Mouse (Mus musculus): ENCODE data around the gene Crim1.
"Not testable (repeated sequence)": the region's sequence is repeated elsewhere in the genome, so short reads cannot be mapped to it uniquely, and the experiment has no call there.

Crim1 gene

DNA sequence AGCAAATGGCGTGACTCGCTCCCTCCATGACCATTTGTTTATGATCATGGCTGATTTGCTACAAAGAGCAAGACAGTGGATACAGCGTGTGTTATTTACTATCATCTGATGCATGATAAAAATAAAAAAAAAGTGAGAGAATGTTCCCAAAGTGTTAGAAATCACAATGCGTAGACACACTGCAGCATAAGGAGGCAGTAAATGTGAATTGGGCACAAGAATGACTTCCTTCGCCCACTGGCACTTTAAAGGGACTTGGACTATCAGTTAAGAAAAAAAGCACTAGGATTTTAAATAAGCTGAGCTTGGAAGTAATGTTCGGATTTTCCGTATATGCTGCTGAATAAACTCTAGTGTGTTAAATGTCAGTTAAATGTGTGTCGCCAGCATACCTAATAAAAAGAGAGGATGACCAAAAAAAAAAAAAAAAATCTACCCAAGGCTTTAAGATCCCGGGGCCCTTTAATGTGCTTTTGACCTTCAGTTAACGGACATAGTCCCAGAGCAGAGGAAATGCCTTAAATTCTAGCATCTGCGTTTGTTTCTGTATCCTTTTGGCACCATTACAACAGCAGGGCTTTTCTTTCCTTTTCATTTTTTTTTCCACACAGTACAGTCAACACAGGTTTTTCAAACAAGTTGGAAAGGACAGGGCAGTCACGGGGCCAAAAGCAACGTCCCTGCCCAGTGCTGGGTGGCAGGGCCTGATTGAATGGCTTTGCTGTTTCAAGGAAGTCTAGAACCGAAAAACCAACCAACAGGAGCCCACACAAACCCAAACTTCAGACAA lies 50.3 kb downstream of the Crim1 start:
- no peak for DNase-seq (ENCODE audit: low spot score in 2 of 2)

DNA sequence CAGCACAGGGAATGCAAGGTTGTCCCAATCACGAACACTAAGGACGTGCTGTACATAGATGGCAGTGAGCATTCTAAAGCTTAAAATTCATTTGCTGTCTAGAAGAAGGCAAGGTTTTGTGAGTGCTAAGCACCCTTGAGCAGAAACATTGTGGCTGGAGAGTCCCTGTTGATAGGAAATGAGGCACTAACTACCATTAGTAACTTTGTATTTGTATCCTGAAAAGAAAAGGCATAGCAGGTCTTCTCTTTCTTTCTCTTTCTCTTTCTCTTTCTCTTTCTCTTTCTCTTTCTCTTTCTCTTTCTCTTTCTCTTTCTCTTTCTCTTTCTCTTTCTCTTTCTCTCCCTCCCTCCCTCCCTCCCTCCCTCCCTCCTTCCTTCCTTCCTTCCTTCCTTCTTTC lies 53.5 kb downstream of the Crim1 start:
- DNase-seq (ENCODE audit: low spot score in 2 of 2) = not testable (repeated sequence)

DNA sequence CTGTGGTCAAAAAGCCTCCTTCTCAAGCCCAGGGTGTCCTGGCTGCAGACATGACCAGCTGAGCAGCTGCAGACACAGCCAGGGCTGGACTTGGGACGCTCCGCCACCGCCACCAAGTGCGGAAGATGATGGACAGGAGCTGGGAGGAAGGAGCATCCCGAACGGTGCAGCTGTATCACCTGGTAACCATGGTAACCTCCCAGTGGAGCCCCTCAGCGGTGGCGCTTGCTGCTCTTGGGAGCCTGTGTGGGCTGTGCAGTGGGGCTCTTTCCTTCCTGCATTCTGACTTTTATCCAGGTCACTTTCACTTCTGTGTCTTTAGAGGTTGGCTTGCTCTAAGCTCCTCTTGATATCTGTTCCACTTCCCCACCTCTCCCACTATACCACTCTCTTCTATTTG lies 54.2 kb downstream of the Crim1 start:
- DNase-seq (ENCODE audit: low spot score in 2 of 2) = no peak

DNA sequence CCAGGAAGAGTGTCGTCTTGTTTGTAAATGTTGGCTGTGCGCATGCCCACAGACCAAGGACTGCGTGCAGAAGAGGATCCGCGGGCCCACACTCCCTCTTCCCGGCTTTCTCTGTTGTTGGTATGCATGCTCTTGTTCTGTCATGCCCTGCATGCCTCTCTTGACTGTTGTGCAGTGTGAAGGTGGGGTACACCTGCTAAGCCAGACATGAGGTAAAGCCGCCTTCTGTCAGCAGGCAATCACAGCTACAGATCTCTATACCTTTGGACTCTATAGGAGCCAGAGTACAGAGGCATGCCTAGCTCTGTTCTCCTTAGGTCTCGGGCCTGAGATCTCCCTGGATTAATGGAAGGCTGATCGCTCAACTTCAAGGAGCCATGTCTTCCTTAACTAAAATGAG lies 55.7 kb downstream of the Crim1 start:
- DNase-seq (ENCODE audit: low spot score in 2 of 2) = no peak

DNA sequence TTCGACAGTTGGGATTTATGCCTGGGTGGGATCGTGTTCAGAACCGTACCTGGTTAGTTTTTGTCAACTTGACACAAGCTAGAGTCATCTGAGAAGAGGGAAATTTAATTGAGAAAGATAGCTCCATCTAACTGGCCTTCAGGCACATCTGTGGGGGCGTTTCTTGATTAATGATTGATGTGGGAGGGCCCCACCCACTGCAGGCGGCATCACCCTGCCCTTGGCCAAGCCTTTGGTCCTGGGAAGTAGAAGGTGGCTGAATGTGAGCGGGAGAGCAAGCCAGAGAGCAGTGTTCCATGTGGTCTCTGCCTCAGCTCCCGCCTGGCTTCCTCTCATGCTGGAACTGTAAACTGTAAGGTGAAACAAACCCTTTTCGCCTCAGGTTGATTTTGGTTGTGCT lies 56.5 kb downstream of the Crim1 start:
- DNase-seq (ENCODE audit: low spot score in 2 of 2) = no peak

DNA sequence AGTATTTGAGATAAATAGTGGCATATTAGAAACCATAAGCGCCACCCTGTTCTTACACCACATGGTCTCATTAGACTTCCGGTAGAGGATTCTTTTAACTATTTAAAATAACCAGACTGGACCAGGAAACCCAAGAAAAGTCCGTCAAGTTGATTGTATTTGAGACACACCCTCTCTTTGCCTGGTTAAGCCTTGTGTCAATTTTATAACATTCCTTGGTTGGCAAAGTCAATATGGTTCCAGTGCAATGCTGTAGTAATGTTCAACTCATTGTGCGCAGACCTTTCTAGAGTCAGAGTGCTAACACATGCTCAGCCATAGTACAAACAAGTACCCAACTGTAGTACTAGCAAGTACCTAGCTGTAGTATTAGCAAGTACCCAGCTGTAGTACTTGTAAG lies 61.6 kb downstream of the Crim1 start:
- DNase-seq (ENCODE audit: low spot score in 2 of 2) = no peak

DNA sequence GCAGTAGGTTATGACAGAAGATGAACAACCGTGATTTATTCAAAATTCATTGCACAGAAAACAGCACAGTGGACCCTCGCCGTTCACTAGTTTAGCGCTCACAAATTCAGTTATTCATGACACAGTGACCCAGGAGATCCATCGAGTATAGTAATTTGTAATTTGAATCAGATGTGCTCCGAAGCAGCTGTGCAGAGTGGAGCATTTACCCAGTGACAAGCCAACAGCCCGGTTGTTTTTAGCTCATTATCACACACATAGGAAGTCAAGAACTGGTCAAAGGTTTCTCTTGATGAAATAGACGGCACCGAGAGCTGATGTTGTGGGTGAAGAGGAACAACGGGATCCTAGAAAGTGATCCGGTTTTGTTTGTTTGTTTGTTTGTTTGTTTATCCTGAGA lies 64.1 kb downstream of the Crim1 start:
- DNase-seq (ENCODE audit: low spot score in 2 of 2) = no peak

DNA sequence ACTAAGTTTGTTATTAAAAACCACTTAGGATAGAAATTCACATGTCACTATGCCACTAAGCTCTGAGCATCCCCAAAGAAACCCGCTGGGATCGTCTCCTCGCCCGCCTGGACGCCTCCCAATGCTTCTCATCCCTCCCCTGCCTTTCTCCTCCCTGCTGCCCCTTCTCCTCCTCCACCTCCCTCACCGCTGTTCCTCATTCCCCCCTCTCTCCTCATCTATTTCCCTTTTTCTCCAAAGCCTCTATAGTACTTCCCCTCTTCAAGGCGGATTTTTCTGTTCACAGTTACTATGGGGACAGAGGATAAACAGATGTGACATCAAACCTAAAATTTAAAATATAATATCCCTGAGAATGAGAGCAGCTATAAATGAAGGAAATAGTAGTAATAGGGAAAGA lies 65.1 kb downstream of the Crim1 start:
- no peak for DNase-seq (ENCODE audit: low spot score in 2 of 2)

DNA sequence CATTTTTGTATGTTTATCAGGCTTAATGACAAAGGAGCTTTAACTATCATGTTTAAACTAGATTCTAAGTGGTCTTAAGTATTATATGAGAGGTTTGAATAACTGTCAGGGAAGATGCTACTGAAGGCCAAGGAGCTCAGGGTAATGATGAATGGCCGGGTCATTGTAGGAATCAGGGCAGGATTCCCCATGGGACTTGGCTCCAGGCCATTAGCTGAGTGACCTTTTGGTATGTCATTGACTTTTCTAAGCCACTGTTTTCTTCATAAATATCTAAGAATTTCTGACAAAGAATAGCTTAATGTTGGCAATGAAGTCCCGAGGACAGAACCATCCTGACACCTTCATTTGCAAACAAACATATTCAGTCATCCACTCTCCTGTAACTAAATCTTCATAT lies 66.2 kb downstream of the Crim1 start:
- DNase-seq (ENCODE audit: low spot score in 2 of 2) = no peak

DNA sequence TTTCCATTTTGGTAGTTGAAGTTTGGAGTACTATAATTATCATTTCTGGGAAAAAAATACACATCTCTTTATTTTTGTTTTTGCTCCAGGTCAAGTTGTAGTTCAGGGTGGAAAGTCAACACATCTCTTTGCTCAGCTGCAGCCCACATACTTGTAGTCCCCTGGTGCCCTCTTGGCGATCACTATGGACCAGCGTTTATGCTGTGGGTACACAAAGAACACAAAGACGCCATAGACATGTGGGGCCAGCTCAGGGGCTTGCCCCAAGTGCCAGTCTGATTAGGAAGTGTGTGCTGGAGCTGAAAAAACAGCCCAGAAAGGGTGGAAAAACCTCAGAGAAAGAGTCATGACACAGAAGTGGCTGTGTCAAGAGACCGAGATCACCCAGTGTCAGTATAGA lies 68.5 kb downstream of the Crim1 start:
- no peak for DNase-seq (ENCODE audit: low spot score in 2 of 2)

DNA sequence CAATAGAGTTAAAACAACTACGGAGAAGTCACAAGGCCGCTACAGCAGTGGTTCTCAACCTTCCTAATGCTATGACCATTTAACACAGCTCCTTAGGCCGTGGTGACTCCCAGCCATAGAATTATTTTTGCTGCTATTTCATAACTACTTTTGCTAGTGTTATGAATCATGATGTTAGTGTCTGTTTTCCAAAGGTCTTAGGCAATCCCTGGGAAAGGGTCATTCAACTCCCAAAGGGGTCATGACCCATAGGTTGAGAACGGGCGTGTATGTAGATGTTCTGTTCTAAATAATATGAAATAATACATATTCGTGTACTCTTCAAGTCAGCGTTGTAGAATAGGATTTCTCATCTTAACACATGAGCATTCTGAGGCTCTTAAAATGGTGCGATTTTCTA lies 69.3 kb downstream of the Crim1 start:
- no peak for DNase-seq (ENCODE audit: low spot score in 2 of 2)

DNA sequence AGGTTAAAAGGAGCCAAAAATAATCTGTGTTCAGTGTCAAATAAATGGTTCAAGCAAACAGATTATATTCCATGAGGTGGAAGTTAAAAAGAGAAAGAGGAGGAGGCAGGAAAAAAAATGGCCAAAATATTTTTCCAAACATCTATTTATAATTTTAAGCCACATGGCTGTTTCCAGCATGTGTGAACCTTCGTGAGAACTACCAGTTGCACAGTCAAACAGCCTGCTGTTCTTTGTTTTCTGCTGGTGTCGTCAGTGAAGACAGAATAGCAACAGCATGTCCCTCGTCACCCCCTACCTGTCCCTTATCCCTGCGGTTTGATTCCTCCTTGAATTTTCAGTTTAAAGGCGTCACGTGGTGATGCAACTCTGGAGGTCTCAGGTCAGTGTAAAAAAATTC lies 70.0 kb downstream of the Crim1 start:
- no peak for DNase-seq (ENCODE audit: low spot score in 2 of 2)

DNA sequence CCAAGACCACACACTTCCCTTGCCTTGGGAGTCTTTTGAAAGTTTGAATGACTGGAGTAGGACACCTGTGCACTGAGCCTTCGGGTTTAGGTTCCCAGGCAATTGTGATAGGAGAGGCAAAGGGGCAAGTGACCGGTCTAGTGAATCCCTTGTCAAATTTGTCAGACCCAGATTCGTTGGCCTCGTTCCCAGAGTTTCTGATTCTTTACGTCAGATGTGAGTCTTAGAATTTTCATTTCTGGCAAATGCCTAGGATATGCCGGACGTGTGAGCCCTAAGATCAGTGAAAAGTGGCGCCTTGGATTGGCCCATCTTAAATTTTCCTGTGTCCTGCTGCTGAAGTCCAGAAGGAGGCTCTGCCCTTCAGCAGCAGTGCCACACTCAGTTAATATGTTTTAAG lies 71.7 kb downstream of the Crim1 start:
- no peak for DNase-seq (ENCODE audit: low spot score in 2 of 2)

DNA sequence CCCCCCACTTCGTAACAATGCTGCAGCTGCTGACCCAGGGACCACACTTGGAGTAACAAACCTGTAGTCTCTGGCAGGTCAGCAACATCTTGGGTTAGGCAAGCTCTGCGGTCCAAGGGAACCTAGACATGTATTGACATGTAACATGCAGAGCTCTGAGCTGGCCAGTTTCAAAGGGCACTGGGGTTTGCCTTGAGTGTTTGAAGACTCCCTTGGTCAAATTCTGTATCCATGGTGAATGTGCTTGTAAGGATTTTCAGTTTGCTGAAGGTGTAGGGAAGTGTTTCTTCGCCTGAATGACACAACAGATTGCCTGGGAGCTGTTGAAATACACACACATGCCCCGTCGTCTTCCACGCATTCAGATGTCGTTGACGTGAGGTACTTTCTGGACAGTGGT lies 72.1 kb downstream of the Crim1 start:
- DNase-seq (ENCODE audit: low spot score in 2 of 2) = no peak

DNA sequence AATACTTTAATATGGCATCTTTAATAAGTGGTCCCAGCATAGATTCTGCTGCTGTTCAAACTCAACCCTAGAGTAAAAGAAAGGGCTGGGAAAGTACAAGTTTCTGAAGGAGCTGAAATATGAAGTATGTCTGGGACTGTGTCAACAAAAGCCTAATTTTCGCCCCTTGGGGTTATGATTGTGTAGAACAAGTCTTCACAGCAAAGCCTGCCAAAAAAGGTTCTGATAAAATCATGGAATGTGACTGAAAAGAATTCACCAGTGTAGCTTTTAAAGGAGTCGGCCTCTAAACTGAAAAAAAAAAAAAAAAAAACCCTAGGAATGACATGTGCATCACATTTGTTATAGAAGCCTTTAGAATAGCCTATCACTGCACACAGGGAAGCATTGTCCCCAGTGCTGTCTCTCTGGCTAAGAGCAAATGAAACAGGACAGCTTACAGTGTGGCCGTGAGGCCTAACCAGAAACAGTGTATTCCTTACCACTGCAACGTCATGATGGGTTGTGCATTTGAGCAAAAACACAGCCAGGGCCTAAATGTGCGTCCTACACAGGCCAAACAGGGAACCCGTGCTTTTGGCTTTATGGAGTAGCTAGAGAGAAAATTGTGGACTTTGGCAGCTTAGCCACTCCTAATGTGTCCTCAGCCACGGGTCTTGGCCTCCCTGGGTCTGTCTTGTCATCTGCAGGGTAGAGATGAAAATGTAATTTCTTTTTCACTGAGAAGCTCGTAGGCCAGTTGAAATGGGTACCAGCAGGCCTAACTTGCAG lies 72.8 kb downstream of the Crim1 start:
- DNase-seq (ENCODE audit: low spot score in 2 of 2) = no peak

DNA sequence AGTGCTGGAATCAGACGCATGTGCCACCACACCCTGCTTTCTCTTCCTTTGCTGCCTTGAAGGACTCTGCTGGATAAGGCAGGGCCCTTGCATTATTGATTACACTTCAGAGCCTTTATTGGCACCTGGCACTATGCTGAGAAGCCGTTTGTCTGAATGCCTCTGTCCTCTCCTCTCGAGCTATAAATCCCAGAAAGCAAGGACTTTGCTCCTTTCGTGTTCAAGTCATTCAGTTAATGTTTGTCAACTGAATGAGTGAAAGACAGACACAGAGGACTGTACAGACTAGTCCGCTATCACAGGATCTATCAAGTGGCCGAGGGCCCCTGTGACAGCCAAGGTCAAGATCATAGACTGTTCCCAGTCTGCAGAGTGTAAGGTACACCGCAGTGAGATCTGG lies 73.8 kb downstream of the Crim1 start:
- DNase-seq (ENCODE audit: low spot score in 2 of 2) = no peak

DNA sequence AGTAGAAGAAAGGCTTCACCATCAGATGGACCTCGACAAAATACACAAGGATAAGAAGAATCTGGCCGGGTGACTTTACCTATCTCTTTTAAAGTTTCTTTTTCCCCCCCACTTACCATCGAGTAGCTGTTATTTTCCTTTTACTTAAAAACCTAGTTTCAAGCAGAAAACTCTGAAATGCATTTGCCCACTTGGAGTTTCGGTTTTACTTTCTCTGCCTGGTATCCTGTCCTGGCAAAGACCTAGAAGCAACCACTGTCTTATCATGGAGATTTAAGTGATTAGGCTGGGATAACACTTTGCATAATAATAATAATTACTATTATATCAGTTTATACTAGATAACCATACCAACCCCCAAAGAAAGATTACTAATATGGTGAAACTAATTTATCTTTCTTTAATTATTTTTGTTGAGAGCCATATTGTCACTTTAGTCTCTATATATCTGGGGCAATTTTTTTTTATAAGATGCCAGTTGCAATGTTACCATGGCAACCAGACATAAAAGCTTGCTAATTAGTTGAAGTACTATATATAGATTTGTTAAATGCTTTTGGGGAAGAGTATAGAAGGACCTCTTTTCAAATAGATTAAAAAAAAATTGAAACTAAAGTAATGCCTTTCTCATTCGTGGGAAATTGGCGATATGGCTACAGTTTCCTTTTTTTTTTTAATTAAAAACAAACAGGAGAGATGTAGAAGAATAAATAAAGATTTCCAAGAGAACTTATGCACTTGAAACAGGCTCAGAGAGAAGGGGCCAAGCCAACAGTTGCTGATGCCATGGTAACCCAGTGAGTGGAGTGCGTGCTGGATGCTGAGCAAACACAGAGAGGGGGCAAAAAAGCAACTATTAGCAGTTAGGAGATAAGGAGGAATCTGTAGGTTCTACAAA lies 74.8 kb downstream of the Crim1 start:
- DNase-seq (ENCODE audit: low spot score in 2 of 2) = no peak

DNA sequence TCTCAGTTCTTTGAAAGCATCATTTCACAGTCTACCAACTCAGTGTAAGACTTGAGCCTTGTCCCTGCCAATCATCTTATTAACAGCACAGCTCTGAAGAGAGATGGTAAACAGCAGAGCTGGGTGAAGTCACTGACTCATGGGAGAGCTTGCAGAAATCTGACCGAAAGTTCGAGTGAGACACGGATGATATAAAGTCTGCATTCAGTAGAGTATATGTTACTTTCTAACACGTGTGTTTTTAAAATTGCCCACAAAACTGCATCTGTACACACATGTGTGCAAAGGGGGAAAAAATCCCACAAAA lies 75.4 kb downstream of the Crim1 start:
- DNase-seq (ENCODE audit: low spot score in 2 of 2) = no peak

DNA sequence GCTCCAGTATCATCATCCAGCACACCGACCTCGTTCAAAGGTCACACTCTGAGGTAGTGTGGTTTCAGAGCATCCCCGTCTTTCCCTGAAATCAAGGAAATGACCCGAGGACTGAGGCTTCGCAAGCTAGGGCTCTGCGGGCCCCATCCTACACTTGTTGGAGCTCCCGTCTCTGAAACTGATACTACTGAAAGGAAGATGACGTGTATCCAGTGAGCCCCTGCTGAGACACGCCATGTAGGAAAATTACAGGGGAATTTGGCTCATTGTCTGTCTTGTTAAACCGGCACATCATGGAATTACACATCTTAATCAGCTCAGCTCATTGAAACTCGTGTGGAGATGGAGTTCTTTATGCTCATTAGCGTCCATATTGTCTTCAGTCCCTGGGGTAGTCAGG lies 79.1 kb downstream of the Crim1 start:
- DNase-seq (ENCODE audit: low spot score in 2 of 2) = no peak

DNA sequence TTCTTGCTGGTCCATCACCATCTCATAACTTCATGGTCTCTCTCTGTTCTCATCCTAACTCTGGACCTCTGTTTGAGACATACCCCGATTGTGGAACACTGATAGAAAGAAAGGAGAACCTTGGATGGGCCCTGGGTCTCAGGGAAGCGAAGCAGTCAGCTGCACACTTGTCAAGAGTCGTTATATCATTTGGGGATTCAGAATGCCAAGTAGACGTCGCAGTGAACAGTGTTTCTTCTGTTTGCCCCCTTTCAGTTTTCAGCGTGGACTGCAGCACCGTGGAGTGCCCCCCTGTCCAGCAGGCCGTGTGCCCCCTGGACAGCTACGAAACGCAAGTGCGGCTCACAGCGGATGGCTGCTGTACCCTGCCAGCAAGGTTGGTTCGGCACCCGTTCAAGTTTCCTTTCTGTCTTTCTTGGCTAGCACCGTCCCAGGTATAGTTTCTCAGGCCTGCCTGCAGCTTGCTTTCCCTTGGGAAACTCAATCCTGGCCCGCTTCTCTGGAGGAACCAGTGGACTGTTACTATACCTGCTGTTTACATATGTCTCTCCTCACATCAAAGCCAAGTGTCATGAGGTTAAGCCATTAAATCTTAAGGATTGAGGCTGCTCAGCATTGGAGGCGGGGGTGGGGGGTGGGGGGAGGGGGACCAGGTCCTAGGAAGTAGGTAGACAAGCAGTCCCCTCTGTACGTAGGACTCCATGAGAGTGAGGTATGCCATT lies 81.1 kb downstream of the Crim1 start:
- no peak for DNase-seq (ENCODE audit: low spot score in 2 of 2)

DNA sequence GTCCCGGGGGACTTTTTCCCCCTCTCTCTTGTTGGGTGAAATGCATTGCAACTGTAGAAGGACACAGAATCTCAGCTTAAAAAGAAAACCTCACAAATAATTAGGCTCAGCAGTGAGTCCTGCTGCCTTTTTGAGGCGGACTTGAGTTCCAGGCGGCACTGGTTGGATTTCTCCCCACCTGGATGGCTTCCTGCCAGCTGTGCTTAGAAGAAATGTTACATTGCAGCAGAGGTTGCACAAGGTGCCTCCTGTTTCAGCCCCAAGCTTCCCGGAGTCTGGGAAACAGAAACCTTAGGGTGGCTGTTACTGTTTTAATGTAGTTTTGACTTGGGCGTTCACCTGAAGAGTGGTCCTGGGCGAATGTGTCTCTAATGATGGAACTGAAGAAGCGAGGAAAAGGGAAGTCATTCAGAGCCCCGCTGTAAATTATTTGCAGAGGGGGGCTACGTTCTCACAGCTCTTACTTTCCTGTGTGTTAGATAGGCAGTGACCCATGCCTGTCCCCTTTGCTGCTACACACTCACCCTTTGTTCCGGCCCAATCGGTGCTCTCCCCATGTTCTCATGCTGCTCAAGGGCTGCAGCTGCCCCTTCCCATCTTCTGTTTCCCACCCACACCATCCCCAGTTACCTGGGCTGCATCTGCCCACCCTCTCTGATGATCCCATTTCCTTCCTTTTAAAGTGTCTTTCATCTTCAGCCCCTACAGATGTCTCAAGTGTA lies 83.4 kb downstream of the Crim1 start:
- DNase-seq (ENCODE audit: low spot score in 2 of 2) = no peak

Data from right cerebral cortex, postnatal 36 days (tissue).